Mouse (Mus musculus): Measurements from ENCODE around the gene Ncoa5.

- no peak for TF ChIP-seq CTCF (IDR thresholded peaks at IDR 0.05; ENCODE audit: low read depth)
- no peak for TF ChIP-seq EP300 (optimal IDR thresholded peaks at IDR 0.05)
Measured at GRCm38 (mm10) chr2:164988777-164989176, 45.9 kb downstream of the Ncoa5 start.

Measured in stomach, postnatal 0 days (tissue).